Mouse (Mus musculus): ENCODE data around the gene Cdc20b. TPM values are rescaled to one million over a fixed set of nuclear protein-coding genes. Genes with fewer than 3 reads are reported as not detected.

The Cdc20b gene
- total RNA-seq, 2 experiments from 2014 or later = not detected

- ATAC-seq (replicated peaks; ENCODE audit: low FRiP score, low TSS enrichment, poor library complexity, severe bottlenecking) = no peak
These were observed 52.5 kb downstream of the Cdc20b start for GRCm38 (mm10) chr13:113087226-113088017.

GRCm38 (mm10) chr13:113090489-113090888 is 55.6 kb downstream of the Cdc20b start:
- no peak for ATAC-seq (replicated peaks; ENCODE audit: low FRiP score, low TSS enrichment, poor library complexity, severe bottlenecking)

GRCm38 (mm10) chr13:113094618-113095017 is 59.7 kb downstream of the Cdc20b start:
- 0 out of 2 replicates have a peak, but pooled peaks have one; percentile 41 for ATAC-seq (replicated peaks; ENCODE audit: low FRiP score, low TSS enrichment, poor library complexity, severe bottlenecking)

DNA sequence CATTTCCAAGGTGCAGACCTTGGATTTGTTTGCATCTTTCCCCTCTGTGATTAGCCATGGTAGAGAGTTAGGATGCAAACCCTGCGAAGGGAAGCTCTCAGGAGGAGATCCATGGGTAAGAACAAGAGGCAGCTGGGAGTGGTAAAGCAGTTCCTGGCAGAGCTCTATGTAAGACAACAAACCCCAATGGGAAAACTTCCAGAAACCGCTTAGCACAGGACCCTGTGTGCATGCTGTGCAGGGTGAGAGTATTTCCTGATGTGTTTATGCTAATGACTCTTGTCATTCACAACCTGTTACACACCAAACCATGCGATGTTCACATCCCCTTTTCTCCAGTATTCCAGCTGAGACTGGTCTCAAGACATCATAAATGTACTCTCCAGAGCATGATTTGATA is 62.1 kb downstream of the Cdc20b start:
- no peak for ATAC-seq (replicated peaks; ENCODE audit: low FRiP score, low TSS enrichment, poor library complexity, severe bottlenecking)

DNA sequence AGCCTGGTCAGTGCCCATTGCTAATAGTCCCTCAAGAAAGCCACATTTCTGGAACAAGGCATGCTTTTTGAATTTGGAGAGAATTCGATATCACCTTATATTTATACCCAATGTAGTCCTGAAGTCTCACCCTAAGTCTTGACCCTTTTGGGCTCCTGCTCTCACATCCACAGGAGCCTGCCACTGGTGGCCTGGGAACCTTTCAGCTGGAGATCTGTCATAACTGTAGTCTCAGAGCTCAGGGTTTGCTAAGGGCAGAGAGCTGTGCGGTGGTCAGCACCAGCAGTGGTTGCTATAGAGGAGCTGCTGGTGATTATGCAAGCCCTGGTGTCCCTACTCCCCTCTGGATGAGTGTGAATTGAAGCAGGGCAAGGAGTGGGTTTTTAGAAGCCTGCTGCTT is 63.5 kb downstream of the Cdc20b start:
- ATAC-seq (replicated peaks; ENCODE audit: low FRiP score, low TSS enrichment, poor library complexity, severe bottlenecking) = no peak

DNA sequence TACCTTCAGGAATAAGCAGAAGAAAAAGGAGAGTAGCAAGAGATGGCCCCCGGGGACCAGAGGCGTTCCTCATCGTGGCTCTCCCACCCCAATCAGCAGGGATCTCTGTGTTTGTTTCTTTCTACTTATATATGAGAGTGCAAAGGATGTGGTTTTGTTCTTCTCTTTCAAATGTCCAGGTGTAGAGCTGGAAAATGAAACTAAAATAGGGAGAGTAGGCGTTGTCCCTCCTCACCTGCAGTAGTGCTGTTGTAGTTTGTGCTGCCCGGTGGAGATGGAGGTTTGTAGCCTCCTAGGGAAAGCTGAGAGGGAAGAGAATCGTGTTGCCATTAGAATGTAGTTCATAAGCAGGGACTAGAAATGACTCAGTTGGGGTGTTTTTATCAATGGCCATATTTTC is 66.0 kb downstream of the Cdc20b start, which contains the start of gene Gzma:
Gzma (minus strand) TSS at position 103 of the 400 bp plus-strand sequence.
- no peak for ATAC-seq (replicated peaks; ENCODE audit: low FRiP score, low TSS enrichment, poor library complexity, severe bottlenecking)

GRCm38 (mm10) chr13:113101804-113102203 is 66.9 kb downstream of the Cdc20b start:
- no peak for ATAC-seq (replicated peaks; ENCODE audit: low FRiP score, low TSS enrichment, poor library complexity, severe bottlenecking)

DNA sequence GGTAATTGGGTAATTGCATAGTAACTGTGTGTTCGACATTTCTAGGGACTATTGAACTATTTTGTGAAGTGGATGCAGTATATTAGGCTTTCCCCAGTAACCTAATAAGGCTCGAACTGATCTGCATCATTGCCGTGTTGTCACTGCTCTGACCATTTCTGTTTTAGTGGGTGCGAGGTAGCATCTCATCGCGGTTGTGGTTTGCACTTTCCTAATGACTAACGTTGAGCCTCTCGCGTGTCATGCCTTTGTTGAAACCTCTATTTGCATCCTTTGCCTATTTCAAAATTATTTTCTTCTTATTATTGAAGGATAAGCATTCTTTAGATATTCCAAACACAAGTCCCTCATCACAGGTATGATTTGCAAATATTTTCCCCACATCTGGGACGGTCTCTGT is 69.8 kb downstream of the Cdc20b start:
- no peak for ATAC-seq (replicated peaks; ENCODE audit: low FRiP score, low TSS enrichment, poor library complexity, severe bottlenecking)

GRCm38 (mm10) chr13:113118977-113119376 is 84.1 kb downstream of the Cdc20b start:
- no peak for ATAC-seq (replicated peaks; ENCODE audit: low FRiP score, low TSS enrichment, poor library complexity, severe bottlenecking)

DNA sequence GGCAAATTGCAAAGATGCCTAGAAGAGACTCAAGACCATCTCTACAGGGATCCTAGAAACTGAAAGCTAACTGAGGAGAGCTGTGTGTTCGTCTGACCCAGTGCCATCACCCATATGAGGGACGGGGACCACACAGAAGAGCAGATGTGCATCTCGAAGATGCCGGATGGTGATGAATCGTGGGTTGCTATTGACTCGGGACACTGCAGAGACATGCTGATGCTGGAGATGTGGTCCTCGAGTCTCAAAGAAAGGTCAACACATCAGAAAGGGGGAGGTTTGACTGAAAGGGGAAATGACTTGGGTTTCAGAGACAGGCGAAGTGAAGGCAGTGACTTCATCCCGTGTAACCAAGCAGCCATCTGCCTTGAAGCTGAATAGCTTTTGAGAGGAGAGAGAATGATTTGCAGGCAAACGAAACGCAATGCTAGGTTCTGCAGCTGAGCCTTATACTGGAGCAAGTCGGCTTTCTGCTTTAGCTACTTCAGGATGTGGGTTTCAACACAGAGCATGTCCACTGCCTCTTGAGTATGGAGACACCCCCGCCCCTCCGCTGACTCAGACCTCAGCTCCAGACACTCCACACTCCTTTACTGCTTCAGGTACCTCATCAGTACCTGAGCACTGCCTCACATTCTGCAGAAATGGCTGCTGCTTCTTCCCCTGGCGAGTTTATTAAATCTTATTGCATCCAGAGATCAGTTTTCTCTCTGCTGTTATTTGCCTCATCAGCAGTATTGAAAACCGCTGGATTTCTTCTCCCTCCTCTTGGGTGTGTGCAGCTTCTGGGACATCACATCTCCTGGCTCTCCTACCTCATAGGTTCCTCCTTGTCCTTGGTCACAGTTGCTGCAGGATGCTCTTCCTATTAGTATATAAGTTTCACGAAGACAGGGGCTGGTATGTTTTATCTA is 85.7 kb downstream of the Cdc20b start:
- ATAC-seq (replicated peaks; ENCODE audit: low FRiP score, low TSS enrichment, poor library complexity, severe bottlenecking) = no peak

GRCm38 (mm10) chr13:113121326-113121725 is 86.4 kb downstream of the Cdc20b start:
- ATAC-seq (replicated peaks; ENCODE audit: low FRiP score, low TSS enrichment, poor library complexity, severe bottlenecking) = no peak

- no peak for ATAC-seq (replicated peaks; ENCODE audit: low FRiP score, low TSS enrichment, poor library complexity, severe bottlenecking)
These were observed 95.1 kb downstream of the Cdc20b start for GRCm38 (mm10) chr13:113129974-113130373.

DNA sequence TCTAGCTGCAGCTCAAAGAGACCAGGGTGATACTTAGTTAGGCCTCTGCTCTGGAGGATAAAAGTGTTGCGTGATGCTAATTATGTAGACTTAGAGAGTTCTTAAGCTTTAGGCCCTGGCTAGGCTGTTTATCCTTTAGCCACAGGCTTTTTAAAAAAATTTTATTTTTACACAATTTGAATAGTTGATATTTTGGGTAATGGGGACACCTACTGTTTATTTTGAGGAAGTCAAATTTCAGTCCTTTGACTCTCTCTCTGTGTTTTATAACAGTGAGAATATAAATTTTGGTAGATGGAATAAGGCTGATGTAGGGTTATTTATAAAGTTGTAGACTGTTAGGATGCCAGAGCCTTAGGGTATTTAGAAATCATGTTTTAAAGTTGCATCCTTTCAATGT is 104.7 kb downstream of the Cdc20b start:
- ATAC-seq (replicated peaks; ENCODE audit: low FRiP score, low TSS enrichment, poor library complexity, severe bottlenecking) = no peak

Other genes with a start within 250 kb of the Cdc20b start
- gene Plpp1, start 234.3 kb upstream of the Cdc20b start, total RNA-seq (2014; fragmentation: Nextera tagmentation) = 9.7 and 17.3 TPM in 2 replicates
- 8.3 and 19.3 TPM in 2 replicates for gene Plpp1, start 234.3 kb upstream of the Cdc20b start, total RNA-seq (2017)
- gene Mtrex, start 107.7 kb upstream of the Cdc20b start, total RNA-seq (2014; fragmentation: Nextera tagmentation) = 81.8 and 86.2 TPM in 2 replicates
- gene Mtrex, start 107.7 kb upstream of the Cdc20b start, total RNA-seq (2017) = 109 and 113 TPM in 2 replicates
- gene Dhx29, start 107.7 kb upstream of the Cdc20b start, total RNA-seq (2014; fragmentation: Nextera tagmentation) = 23.1 and 26.3 TPM in 2 replicates
- 34.5 and 39.3 TPM in 2 replicates for gene Dhx29, start 107.7 kb upstream of the Cdc20b start, total RNA-seq (2017)
- not detected in 2 replicates for gene Ccno, start 47.3 kb upstream of the Cdc20b start, total RNA-seq (2014; fragmentation: Nextera tagmentation)
- gene Ccno, start 47.3 kb upstream of the Cdc20b start, total RNA-seq (2017) = 3.2 TPM in 1 of 2 replicates, not detected in the other
- not detected in 2 replicates for gene Mcidas, start 41.3 kb upstream of the Cdc20b start, total RNA-seq (2014; fragmentation: Nextera tagmentation)
- gene Mcidas, start 41.3 kb upstream of the Cdc20b start, total RNA-seq (2017) = not detected in 2 replicates
- not detected in 2 replicates for gene Gpx8, start 11.3 kb downstream of the Cdc20b start, total RNA-seq (2014; fragmentation: Nextera tagmentation)
- gene Gpx8, start 11.3 kb downstream of the Cdc20b start, total RNA-seq (2017) = not detected in 2 replicates
- gene Gzma, start 65.9 kb downstream of the Cdc20b start, total RNA-seq (2014; fragmentation: Nextera tagmentation) = 1.2 and 8.1 TPM in 2 replicates
- gene Gzma, start 65.9 kb downstream of the Cdc20b start, total RNA-seq (2017) = 42.0 TPM in 1 of 2 replicates, not detected in the other
- not detected in 2 replicates for gene Esm1, start 174.5 kb downstream of the Cdc20b start, total RNA-seq (2014; fragmentation: Nextera tagmentation)
- gene Esm1, start 174.5 kb downstream of the Cdc20b start, total RNA-seq (2017) = 0.53 TPM in 1 of 2 replicates, not detected in the other
- not detected in 2 replicates for gene Gzmk, start 190.8 kb downstream of the Cdc20b start, total RNA-seq (2014; fragmentation: Nextera tagmentation)
- not detected in 2 replicates for gene Gzmk, start 190.8 kb downstream of the Cdc20b start, total RNA-seq (2017)

Data from megakaryocyte-erythroid progenitor cell, adult 5-6 weeks (primary cell).